Mouse (Mus musculus) ES-E14 (cell line): ENCODE measurements around the gene Ctsw.

Experiments used
- CHD2 ChIP-seq: IDR thresholded peaks from 2 replicates; pipeline ENCODE4 v1.6.1; 2014; ENCODE audit warnings: mild to moderate bottlenecking, low read depth, low read length, inconsistent platforms
- HCFC1 ChIP-seq: IDR thresholded peaks from 2 replicates; pipeline ENCODE4 v1.6.1; 2012; ENCODE audit warnings: low read length, inconsistent platforms, borderline replicate concordance; ENCODE audit not compliant: insufficient read depth
- MAFK ChIP-seq: IDR thresholded peaks from 2 replicates; pipeline ENCODE4 v1.6.1; 2014; ENCODE audit warnings: mild to moderate bottlenecking, low read depth, low read length, inconsistent platforms; ENCODE audit not compliant: insufficient read depth
- ZC3H11A ChIP-seq: IDR thresholded peaks from 2 replicates; pipeline ENCODE4 v1.6.1; 2012; ENCODE audit warnings: low read depth, mild to moderate bottlenecking, inconsistent platforms, low read length, borderline replicate concordance
- ZNF384 ChIP-seq: IDR thresholded peaks from 2 replicates; pipeline ENCODE4 v1.6.1; 2012; ENCODE audit warnings: low read depth, low read length, inconsistent platforms

DNA sequence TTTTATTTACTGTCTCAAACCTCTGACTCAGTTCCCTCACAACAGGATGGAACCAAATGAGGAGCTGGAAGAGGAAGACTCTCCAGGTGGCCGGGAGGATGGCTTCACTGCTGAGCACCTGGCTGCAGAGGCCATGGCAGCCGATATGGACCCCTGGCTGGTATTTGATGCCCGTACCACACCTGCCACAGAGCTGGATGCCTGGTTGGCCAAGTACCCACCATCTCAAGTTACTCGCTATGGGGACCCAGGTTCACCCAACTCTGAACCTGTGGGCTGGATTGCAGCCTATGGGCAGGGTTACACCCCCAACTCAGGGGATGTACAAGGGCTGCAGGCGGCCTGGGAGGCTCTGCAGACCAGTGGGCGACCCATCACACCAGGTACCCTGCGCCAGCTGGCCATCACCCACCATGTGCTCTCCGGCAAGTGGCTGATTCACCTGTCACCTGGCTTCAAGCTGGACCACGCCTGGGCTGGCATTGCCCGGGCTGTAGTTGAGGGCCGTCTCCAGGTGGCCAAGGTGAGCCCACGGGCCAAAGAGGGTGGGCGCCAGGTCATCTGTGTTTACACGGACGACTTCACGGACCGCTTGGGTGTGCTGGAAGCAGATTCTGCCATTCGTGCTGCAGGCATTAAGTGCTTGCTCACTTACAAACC, 42.3 kb downstream of the Ctsw start:
- TF ChIP-seq CHD2 (no peak), MAFK (no peak), HCFC1 (no peak), ZNF384 (no peak), ZC3H11A (no peak)
